Mouse (Mus musculus): ENCODE data around the gene Nnat.

Gene Nnat

DNA sequence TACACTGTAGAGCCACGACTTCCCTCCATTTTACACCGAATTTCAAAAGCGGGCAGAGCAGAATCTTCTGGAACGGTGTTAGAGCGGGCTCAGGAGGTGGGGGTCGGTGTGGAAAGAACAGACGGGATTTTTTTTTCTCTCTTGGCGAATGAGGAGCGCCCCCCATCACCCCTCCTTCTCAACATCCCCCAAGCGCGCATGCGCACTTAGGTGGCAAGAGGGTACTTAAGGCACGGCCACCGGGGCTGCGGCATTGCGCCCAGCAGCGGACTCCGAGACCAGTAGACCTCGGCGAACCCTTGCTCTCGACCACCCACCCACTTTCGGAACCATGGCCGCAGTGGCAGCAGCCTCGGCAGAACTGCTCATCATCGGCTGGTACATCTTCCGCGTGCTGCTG lies at the start of gene Nnat:
TSS of gene Nnat (plus strand) at position 221 of the 400 bp plus-strand sequence.
- peak; percentile 62 for DNase-seq

DNA sequence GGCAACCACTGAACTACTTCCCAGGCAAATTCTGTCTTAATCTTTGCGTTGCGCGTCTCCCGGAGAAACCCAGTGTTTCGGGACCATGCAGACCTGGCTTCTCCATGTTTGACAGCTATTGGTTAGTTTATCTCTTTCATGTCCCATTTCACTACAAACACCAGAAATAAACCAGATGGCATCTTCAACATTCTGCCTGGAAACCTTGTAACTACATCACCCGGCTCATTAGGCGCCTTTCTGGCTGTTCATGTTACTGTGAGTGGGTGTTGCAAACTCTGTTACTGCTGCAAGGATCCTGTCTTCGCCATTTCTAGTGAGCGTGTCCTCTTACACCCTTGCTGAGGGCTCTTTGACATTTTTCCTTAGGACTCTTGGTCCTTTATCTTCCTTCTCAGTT lies 47.0 kb upstream of the Nnat start:
- no peak for DNase-seq

DNA sequence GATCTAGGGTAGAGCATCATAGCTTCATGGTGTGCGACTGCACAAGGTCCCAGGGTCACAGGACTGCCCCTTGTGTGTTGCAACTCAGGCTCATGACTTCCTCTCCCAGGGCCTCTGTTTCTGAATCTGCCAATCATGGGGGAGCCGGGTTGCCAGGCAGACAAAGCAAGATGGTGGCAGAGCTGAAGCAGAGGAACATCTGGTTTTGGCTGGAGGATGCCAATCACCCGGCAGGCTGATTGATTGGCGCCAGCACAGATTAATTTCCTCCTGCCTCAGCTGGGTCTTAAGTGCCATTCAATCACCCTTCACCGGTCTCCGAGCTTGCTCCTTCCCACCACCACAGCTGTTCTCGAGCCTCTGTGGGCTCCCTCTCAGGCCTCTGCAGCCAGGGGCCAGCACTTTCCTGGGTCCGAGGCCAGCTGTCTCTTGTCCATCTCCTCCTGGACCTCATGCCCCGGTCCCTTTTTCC lies 46.1 kb upstream of the Nnat start:
- no peak for DNase-seq

DNA sequence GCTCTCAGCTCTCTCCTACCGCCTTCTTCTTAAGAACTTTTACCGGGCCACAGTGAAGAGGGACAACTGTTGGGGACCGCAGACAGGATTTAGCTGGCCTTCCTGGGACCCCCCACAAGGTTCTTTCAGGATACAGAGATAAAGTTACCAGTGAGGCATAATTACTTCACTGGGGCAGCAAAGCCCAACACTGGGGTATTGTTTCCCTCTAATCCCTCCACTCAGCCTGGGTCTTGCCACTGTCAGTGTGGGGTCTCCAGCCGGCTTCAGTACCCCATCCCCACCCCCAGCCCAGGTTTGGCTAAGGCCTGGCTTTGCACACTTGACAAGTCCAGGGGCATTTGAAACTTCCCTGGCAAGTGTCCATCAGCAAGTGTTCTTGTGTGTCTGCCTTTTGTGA lies 45.5 kb upstream of the Nnat start:
- no peak for DNase-seq

DNA sequence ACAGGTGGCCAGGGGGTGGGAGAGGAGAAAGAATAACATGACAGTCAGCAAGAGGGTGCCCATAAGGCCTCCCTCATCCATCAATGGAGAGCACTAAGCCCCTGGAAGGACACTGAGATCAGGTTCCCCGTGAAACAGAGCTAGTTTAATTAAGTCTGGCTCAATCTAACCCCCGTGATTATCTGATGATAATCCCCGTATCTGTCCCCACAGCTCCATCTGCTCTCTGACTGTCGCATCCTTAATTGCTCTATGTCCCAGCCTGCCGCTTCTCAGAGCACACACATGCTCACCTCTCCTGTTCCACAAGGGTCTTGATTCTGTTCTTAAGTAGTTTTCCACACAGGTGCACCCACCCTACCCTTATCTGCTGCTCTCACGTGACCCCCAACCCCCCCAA lies 42.4 kb upstream of the Nnat start:
- DNase-seq = no peak

DNA sequence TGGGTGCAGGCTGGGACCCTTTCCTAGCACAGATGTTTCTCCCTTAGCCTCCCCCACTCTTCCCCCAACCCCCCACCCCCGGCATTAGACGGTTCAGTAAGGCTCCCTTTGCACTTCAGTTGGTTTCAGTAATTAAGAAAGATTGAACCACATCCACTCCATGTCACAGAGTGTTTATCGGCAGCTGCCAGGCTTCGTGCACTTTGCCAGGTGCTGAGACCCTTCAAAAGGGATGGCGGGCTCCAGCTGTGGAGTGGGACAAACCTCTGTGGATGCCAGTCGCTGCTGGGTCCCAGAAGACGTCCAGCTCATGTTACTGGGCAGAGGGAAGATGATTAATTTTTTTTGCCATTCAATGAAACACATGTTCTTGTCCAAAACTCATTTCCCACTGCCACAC lies 41.4 kb upstream of the Nnat start:
- no peak for DNase-seq

DNA sequence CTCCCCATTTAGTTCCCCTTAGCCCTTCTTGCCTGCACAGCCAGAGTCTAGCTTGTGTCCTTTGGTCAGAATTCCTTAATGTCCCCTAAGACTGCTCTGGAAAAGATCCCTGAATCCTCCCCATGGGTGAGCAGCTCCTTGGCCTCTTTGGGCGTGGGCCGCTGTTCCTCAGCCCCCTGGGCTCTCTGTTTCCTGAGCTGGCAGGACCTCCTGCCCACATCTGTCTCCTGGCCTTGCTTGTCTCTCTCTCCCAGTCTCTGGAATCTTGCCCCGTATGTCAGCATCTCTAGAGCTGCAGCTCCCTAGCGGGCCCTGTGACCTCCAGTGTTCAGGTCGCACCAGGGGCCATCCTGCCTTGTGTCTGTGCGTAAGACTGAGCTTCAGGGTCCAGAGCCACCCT lies 40.4 kb upstream of the Nnat start:
- no peak for DNase-seq

GRCm38 (mm10) chr2:157520496-157520895 lies 39.4 kb upstream of the Nnat start:
- DNase-seq = peak; percentile 44

DNA sequence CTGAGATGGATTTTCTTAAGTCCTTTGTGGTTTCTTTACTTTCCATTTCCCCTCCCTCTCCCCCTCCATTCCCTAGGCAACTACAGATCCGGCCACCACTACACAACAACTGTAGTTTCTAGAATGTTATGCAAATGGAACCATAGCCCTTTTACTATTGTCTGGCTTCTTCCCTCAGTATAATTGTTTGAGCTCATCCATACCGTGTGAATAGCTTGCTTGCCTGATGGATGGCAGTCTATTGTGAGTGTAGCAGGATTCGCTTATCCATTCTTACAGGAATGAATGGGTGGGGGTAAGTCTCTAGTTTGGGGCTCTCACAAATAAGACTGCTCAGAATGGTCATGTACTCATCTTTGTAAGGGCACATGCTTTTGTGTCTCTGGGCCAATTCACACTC lies 37.3 kb upstream of the Nnat start:
- DNase-seq = no peak

DNA sequence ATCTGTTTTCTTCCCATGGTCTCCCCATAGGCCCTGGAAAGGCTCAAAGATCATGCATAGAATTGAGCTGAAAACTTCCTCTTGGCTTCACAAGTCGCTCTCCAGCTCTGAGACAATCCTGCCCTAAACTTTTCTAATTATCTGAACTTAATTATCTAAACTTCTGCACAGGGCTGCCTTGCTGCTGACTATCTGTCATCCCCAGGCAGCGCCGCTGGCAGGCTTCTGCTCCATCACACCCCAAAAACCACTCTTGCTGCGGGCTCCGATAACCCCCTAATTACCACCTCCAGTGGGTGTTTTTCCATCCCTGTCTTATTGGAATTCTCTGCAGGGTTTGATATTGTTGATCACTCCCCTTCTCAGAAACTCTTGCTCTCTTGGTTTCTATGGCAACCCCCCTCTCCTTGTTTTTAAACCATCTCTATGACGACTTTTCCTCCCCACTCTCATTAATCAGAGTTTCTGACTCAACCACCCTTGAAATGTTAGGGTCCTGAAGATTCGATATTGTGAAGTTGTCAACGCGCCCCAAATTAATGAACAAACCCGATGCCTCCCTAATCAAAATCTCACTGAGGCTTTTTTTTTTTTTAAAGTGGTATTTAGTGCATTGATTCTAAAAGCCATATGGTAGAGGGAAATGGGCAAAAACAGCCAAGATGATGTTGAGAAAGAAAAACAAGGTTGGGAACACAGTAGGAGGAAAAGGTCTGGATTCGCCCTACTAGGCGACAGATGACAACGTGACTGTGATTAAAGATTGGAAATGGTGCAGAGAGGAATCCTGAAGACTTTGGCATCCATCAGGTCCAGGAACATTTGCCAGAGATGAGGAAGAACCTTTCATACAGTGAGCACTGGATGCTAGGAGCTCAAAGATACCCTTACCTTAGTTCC lies 29.6 kb upstream of the Nnat start:
- no peak for DNase-seq

GRCm38 (mm10) chr2:157531681-157532426 lies 28.0 kb upstream of the Nnat start:
- DNase-seq = no peak

DNA sequence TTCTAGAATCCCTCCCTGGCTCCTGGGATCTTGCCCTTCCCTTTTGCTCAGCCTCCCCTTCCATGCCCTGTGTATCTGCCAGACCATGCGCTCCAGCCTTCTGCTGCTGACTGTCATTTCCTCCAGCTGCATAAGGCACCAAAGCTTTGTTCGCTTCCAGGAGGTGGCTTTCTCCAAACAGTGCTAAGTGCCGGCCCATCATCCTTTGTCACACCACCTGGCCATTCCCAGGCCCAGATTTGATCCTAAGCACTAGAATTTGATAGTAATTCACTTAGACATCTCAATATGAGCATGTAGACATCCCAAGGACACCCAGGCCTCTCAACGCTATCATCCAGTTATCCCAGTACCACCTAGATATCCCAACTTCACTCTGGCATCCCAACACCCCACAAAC lies 25.7 kb upstream of the Nnat start:
- DNase-seq = no peak

- DNase-seq = no peak
These were observed 23.3 kb upstream of the Nnat start for GRCm38 (mm10) chr2:157536476-157537081.

- peak; percentile 41 for DNase-seq
These were observed 22.8 kb upstream of the Nnat start for GRCm38 (mm10) chr2:157537118-157537517.

- peak; percentile 51 for DNase-seq
These were observed 19.6 kb upstream of the Nnat start for GRCm38 (mm10) chr2:157540073-157540952.

- DNase-seq = no peak
These were observed 18.8 kb upstream of the Nnat start for GRCm38 (mm10) chr2:157540953-157541569.

GRCm38 (mm10) chr2:157541631-157542030 lies 18.2 kb upstream of the Nnat start:
- no peak for DNase-seq

DNA sequence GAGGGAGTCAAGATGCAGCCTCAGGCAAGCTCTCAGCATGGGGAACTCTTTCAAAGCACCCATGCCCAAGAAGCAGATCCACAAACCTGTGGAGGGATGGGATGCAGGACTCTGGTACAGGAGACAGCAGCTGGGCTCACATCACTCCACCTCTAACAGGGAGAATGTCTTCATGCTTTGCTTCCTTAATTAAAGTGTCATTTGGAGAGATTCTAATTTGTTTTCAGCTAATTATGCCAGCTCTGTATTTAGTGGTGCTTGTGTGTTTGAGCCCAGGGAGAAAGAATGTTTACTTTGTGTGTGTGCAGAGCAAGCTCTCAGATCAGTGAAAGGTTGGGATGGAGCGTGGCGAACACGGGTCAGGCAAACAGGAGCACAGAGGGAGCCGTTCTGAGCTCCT lies 17.5 kb upstream of the Nnat start:
- no peak for DNase-seq

GRCm38 (mm10) chr2:157544333-157544888 lies 15.5 kb upstream of the Nnat start:
- DNase-seq = no peak

DNA sequence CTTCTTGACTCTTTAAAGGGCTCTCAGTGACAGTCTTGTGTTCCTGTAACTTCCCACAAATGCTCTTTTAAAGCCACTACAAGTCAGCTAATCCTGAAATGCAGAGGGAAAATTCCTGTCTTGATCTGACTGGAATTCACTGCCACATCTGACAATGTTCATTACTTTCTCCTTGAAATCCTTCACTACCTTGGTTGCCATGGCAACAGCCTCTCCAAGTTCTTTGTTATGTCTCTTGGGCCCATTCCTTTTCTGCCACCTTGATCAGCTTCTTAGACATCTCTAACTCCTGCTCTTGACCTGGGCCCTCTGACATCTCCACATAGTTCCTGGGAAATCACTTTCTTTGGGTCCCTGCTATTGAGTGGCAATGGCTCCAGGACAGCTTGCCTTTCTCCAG lies 13.2 kb upstream of the Nnat start:
- no peak for DNase-seq

GRCm38 (mm10) chr2:157550292-157550691 lies 9.6 kb upstream of the Nnat start:
- no peak for DNase-seq
